Mouse (Mus musculus): Measurements from ENCODE around the gene Bag6. TPM values are rescaled to one million over a fixed set of nuclear protein-coding genes. Genes with fewer than 3 reads are reported as not detected.

The Bag6 gene
- polyA plus RNA-seq, 1 experiment from 2014 or later: 56.1 TPM

GRCm38 (mm10) chr17:35128996-35129395 is 6.0 kb upstream of the Bag6 start:
- no peaks in the 10 kb centered on the region for H3K27me3 ChIP-seq (replicated peaks)
- no peak overlapping the region for H3K27ac ChIP-seq (ENCODE audit: poor library complexity, severe bottlenecking)
- H3K4me1 ChIP-seq (replicated peaks): peaks cover 31% of the 10 kb centered on the region
- no peaks in the 10 kb centered on the region for H3K9me3 ChIP-seq (replicated peaks)
- H3K36me3 ChIP-seq: peaks cover 31% of the 10 kb centered on the region
- H3K9ac ChIP-seq: no peak overlapping the region
- WGBS: 62% methylated on average over 11 of the region's 11 CpGs
- H3K4me3 ChIP-seq: no peak overlapping the region
- no peak overlapping the region for H3K4me2 ChIP-seq
- ATAC-seq (ENCODE audit: insufficient number of reproducible peaks, low FRiP score): no peak

- Histone ChIP-seq H3K27ac (ENCODE audit: poor library complexity, severe bottlenecking) (no peak overlapping the region), H3K9me3 (replicated peaks) (no peaks in the 10 kb centered on the region), H3K27me3 (replicated peaks) (no peaks in the 10 kb centered on the region), H3K36me3 (peaks cover 22% of the 10 kb centered on the region), H3K9ac (no peak overlapping the region), H3K4me3 (no peak overlapping the region), H3K4me2 (no peak overlapping the region), H3K4me1 (replicated peaks) (peaks cover 22% of the 10 kb centered on the region)
- 81% methylated on average over 8 of the region's 8 CpGs for WGBS
- no peak for ATAC-seq (ENCODE audit: insufficient number of reproducible peaks, low FRiP score)
Observed at GRCm38 (mm10) chr17:35131038-35131437, 3.9 kb upstream of the Bag6 start.

- H3K4me3 ChIP-seq: no peak within 1 kb of the TSS
- H3K4me2 ChIP-seq: no peak within 1 kb of the TSS
- no peak for ATAC-seq (ENCODE audit: insufficient number of reproducible peaks, low FRiP score)
- no peak within 1 kb of the TSS for H3K27ac ChIP-seq (ENCODE audit: poor library complexity, severe bottlenecking)
- H3K9me3 ChIP-seq (replicated peaks): no peaks in the 10 kb centered on the region
- peaks cover 26% of the 10 kb centered on the region for H3K4me1 ChIP-seq (replicated peaks)
- H3K27me3 ChIP-seq (replicated peaks): no peaks in the 10 kb centered on the region
- WGBS: 80% methylated on average over 15 of the region's 15 CpGs
- no peak within 1 kb of the TSS for H3K9ac ChIP-seq
- peaks cover 22% of the 10 kb centered on the region for H3K36me3 ChIP-seq
Observed at GRCm38 (mm10) chr17:35131500-35132173, 3.3 kb upstream of the Bag6 start, which contains the start of gene Apom. TSS of gene Apom (minus strand) at chr17:35132050.

GRCm38 (mm10) chr17:35132174-35132560 is 2.8 kb upstream of the Bag6 start:
- H3K27me3 ChIP-seq (replicated peaks): no peaks in the 10 kb centered on the region
- H3K36me3 ChIP-seq: peaks cover 22% of the 10 kb centered on the region
- H3K4me1 ChIP-seq (replicated peaks): peaks cover 26% of the 10 kb centered on the region
- no peak overlapping the region for H3K27ac ChIP-seq (ENCODE audit: poor library complexity, severe bottlenecking)
- no peak overlapping the region for H3K4me2 ChIP-seq
- 75% methylated on average over 3 of the region's 3 CpGs for WGBS
- no peak overlapping the region for H3K4me3 ChIP-seq
- no peak overlapping the region for H3K9ac ChIP-seq
- ATAC-seq (ENCODE audit: insufficient number of reproducible peaks, low FRiP score): no peak
- no peaks in the 10 kb centered on the region for H3K9me3 ChIP-seq (replicated peaks)

- Histone ChIP-seq H3K9ac (no peak overlapping the region), H3K9me3 (replicated peaks) (no peaks in the 10 kb centered on the region), H3K27ac (ENCODE audit: poor library complexity, severe bottlenecking) (no peak overlapping the region), H3K4me2 (no peak overlapping the region), H3K4me3 (no peak overlapping the region), H3K36me3 (peaks cover 20% of the 10 kb centered on the region), H3K27me3 (replicated peaks) (no peaks in the 10 kb centered on the region), H3K4me1 (replicated peaks) (peaks cover 21% of the 10 kb centered on the region)
- 90% methylated on average over 7 of the region's 7 CpGs for WGBS
- ATAC-seq (ENCODE audit: insufficient number of reproducible peaks, low FRiP score): no peak
Observed at GRCm38 (mm10) chr17:35133517-35133916, 1.5 kb upstream of the Bag6 start.

- Histone ChIP-seq H3K4me2 (peak overlapping the region; percentile 94), H3K27me3 (replicated peaks) (no peaks in the 10 kb centered on the region), H3K9ac (peak overlapping the region; percentile 88), H3K4me1 (replicated peaks) (peaks cover 15% of the 10 kb centered on the region), H3K27ac (ENCODE audit: poor library complexity, severe bottlenecking) (peak overlapping the region; percentile 97), H3K4me3 (peak overlapping the region; percentile 87), H3K36me3 (peaks cover 27% of the 10 kb centered on the region), H3K9me3 (replicated peaks) (no peaks in the 10 kb centered on the region)
- peak; percentile 65 for ATAC-seq (ENCODE audit: insufficient number of reproducible peaks, low FRiP score)
- WGBS: under 1% methylated on average over 43 of the region's 43 CpGs
Observed at GRCm38 (mm10) chr17:35135591-35136320, 778 bp downstream of the Bag6 start.

- 90% methylated on average over 3 of the region's 3 CpGs for WGBS
- no peak for ATAC-seq (ENCODE audit: insufficient number of reproducible peaks, low FRiP score)
- H3K9me3 ChIP-seq (replicated peaks): peaks cover 7% of the 10 kb centered on the region; the same call in 1 of the 2 replicates
- H3K4me1 ChIP-seq (replicated peaks): peaks cover 15% of the 10 kb centered on the region
- peaks cover 62% of the 10 kb centered on the region for H3K36me3 ChIP-seq
- 0 out of 2 replicates have a peak overlapping the region, but pooled peaks have one; percentile 14 for H3K9ac ChIP-seq
- no peaks in the 10 kb centered on the region for H3K27me3 ChIP-seq (replicated peaks)
- H3K27ac ChIP-seq (ENCODE audit: poor library complexity, severe bottlenecking): no peak overlapping the region
- no peak overlapping the region for H3K4me3 ChIP-seq
- no peak overlapping the region for H3K4me2 ChIP-seq
Observed at GRCm38 (mm10) chr17:35139269-35139668, 4.3 kb downstream of the Bag6 start.

- no peak for ATAC-seq (ENCODE audit: insufficient number of reproducible peaks, low FRiP score)
- Histone ChIP-seq H3K36me3 (peaks cover 75% of the 10 kb centered on the region), H3K4me3 (no peak overlapping the region), H3K9ac (no peak overlapping the region), H3K4me2 (no peak overlapping the region), H3K9me3 (replicated peaks) (peaks cover 7% of the 10 kb centered on the region; the same call in 1 of the 2 replicates), H3K4me1 (replicated peaks) (peaks cover 15% of the 10 kb centered on the region), H3K27ac (ENCODE audit: poor library complexity, severe bottlenecking) (no peak overlapping the region), H3K27me3 (replicated peaks) (no peaks in the 10 kb centered on the region)
- 69% methylated on average over 16 of the region's 16 CpGs for WGBS
Observed at GRCm38 (mm10) chr17:35140490-35140996, 5.6 kb downstream of the Bag6 start.

GRCm38 (mm10) chr17:35141971-35142370 is 7.0 kb downstream of the Bag6 start:
- no peaks in the 10 kb centered on the region for H3K27me3 ChIP-seq (replicated peaks)

GRCm38 (mm10) chr17:35146139-35146538 is 11.2 kb downstream of the Bag6 start:
- H3K9ac ChIP-seq: no peak overlapping the region
- no peak overlapping the region for H3K27ac ChIP-seq (ENCODE audit: poor library complexity, severe bottlenecking)
- no peaks in the 10 kb centered on the region for H3K4me1 ChIP-seq (replicated peaks)
- no peak overlapping the region for H3K4me3 ChIP-seq
- H3K9me3 ChIP-seq (replicated peaks): peaks cover 7% of the 10 kb centered on the region; the same call in 1 of the 2 replicates
- no peak for ATAC-seq (ENCODE audit: insufficient number of reproducible peaks, low FRiP score)
- H3K36me3 ChIP-seq: peaks cover 97% of the 10 kb centered on the region
- no peaks in the 10 kb centered on the region for H3K27me3 ChIP-seq (replicated peaks)
- 89% methylated on average over 5 of the region's 5 CpGs for WGBS
- no peak overlapping the region for H3K4me2 ChIP-seq

More at GRCm38 (mm10) chr17:35141971-35142370, 7.0 kb downstream of the Bag6 start:
- Histone ChIP-seq H3K27ac (ENCODE audit: poor library complexity, severe bottlenecking) (no peak overlapping the region), H3K9me3 (replicated peaks) (peaks cover 7% of the 10 kb centered on the region; the same call in 1 of the 2 replicates), H3K4me3 (no peak overlapping the region), H3K4me1 (replicated peaks) (peaks cover 6% of the 10 kb centered on the region), H3K9ac (no peak overlapping the region), H3K4me2 (no peak overlapping the region), H3K36me3 (peaks cover 89% of the 10 kb centered on the region)
- ATAC-seq (ENCODE audit: insufficient number of reproducible peaks, low FRiP score): no peak
- WGBS: 92% methylated on average over 6 of the region's 6 CpGs

GRCm38 (mm10) chr17:35147348-35147747 is 12.4 kb downstream of the Bag6 start:
- Histone ChIP-seq H3K36me3 (peaks cover 97% of the 10 kb centered on the region), H3K9ac (no peak overlapping the region), H3K4me2 (no peak overlapping the region), H3K27ac (ENCODE audit: poor library complexity, severe bottlenecking) (no peak overlapping the region), H3K4me1 (replicated peaks) (no peaks in the 10 kb centered on the region), H3K4me3 (no peak overlapping the region), H3K9me3 (replicated peaks) (peaks cover 7% of the 10 kb centered on the region; the same call in 1 of the 2 replicates), H3K27me3 (replicated peaks) (no peaks in the 10 kb centered on the region)
- ATAC-seq (ENCODE audit: insufficient number of reproducible peaks, low FRiP score): no peak
- 56% methylated on average over 3 of the region's 3 CpGs for WGBS

All from heart, embryonic 12.5 days (tissue).